Mouse (Mus musculus): ENCODE results near the gene Fam184a. TPM values are rescaled to one million over a fixed set of nuclear protein-coding genes. Genes with fewer than 3 reads are reported as not detected.
"Not testable (repeated sequence)": the region's sequence is repeated elsewhere in the genome, so short reads cannot be mapped to it uniquely, and the experiment has no call there.

Fam184a gene
- total RNA-seq, 2 experiments from 2014 or later: 23.7 to 30.3 TPM

DNA sequence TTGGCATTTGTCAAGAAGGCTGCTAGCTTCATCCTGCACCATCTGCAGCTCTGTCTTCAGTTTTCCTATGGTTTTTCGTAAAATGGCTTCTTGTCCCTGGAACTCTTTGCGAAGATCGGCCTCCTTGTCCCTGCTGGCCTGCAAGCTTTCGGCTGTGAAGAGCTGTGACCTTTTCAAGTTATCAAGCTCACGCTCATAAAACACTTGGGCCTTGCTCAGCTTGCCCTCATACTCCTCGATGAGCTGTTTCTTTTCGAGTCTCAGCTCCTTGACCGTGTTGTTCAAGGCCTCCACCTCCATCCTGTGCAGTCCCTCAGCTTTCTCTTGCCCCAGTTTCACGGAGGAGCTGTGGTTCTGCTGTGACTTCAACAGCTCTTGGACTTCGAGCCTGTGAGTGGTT, 52.4 kb downstream of the Fam184a start:
- intact Hi-C loops (cut with DNase I): no loop called here
- DNase-seq (ENCODE audit: low spot score in 2 of 2): no peak

DNA sequence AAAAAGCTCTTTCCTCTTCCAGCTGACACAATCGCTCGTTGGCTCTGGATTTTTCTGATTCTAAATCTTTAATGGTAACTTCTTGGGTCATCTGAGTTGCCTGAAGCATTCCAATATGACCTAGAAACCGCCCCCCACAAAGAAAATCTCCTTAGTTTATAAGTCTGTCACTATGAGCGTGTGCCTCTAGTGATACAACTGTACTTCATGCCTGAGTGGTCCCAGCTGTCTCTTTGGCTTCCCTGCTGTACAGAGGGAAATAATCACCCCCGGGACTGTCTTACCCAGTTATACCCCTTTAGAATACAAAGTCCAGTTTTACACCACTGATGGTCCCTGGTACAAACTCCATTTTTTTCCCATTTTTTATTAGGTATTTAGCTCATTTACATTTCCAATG, 56.2 kb downstream of the Fam184a start:
- DNase-seq (ENCODE audit: low spot score in 2 of 2): no peak
- intact Hi-C loops (cut with DNase I): no loop called here

DNA sequence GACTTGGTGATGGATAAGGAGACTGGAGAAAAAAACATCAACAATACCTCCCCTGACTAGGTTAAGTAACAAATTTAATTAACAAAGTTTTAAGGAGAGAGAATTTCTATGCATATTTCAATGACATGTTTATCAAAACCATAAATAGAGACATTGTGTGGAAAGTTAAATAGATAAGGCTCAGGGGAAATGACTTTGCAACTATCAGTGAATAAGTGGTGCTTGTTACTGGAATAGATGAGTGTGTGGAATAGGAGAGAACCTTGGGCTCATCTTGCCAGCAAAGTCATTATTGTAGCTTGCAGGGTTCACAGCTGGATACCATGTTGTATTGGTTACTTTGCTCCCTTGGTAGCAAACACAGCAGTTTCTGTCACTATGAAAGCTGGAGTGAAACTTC, 59.7 kb downstream of the Fam184a start:
- intact Hi-C loops (cut with DNase I): no loop called here

DNA sequence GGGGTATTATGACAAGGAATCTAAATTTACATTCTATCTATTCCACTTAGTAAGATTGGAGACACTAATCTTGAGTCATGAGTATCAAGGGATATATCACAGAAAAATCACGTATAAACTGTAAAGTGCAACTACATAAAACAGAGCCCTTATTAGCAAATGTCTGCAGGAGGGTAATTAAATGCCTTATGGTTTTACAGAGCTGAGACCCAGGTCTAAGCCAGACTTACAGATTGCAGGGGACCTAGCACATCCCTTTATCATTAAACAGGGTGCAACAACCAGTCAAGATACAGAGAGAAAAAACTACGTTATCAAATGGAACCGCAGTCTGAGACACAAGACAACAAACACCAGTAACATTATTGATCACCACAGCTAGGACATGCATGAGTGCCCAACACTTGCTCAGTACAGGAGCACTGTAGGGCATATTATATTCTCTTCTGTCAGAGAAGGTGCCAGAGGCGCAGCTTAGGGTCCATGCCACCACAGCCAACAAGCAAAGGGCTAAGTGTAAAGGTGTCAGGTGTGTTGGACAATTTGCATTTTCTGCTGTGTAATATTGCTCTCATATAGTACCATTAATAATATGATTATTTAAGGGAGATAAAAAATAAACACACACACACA, 61.9 kb downstream of the Fam184a start:
- no peak for DNase-seq (ENCODE audit: low spot score in 2 of 2)
- intact Hi-C loops (cut with DNase I): no loop called here

More for the DNA sequence above, 59.7 kb downstream of the Fam184a start:
- DNase-seq (ENCODE audit: low spot score in 2 of 2): no peak

DNA sequence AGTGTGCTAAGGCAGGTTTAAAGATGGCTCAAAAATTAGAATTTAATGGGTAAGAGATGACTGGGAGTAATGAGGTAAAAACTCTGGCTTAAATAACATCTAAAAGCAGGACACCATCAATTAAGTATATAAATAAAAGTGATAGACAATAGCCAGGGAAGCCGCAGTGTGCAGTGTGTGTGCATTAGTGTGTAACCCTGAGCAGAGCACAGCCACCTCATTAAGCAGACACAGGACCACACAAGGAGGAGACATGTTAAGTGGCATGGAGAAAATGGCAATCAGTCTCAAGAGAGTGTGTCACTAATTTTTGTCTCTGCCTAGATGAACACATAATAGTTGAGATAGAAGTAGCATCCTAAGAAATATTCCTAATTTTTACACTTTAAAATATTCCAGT, 62.4 kb downstream of the Fam184a start:
- intact Hi-C loops (cut with DNase I): no loop called here
- no peak for DNase-seq (ENCODE audit: low spot score in 2 of 2)

DNA sequence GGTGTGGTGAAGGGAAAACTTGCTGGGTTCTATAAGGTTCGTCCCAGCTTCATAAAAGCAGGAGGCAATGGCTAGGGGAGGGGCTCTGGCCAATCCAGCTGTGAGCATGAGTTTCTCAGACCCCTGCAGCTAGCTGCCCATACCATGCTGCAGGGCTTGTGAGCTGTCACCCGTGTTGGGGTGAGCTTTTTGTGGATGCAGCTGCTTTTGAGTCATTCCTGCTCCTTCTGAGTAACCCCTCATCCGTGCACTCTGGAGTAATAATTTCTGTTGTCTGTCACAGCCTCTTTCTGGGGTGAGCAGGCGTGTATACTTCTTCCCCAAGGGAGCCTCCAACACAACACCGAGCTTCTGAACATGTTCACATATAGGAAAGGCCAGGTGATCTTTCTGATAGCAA, 63.0 kb downstream of the Fam184a start:
- intact Hi-C loops (cut with DNase I): no loop called here
- DNase-seq (ENCODE audit: low spot score in 2 of 2): no peak

DNA sequence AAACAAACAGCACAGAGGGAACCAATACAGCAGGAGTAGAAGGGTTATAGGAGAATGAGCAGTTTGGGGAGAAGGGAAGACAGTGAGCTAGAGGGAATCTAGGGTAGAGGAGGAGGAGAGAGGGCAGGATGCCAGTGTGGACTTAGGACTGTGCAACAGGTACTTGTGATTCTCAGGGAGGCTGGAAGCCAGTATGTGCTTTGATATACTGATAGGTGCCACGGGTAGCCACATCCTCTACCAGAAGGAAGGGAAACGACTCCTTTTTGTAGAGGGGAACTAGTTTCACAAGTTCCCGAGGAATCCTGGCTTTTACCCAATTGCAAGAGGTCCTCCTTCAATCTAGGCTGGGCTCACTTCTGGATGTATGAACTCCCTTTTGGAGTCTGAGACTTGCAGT, 65.1 kb downstream of the Fam184a start:
- DNase-seq (ENCODE audit: low spot score in 2 of 2): no peak
- intact Hi-C loops (cut with DNase I): no loop called here

DNA sequence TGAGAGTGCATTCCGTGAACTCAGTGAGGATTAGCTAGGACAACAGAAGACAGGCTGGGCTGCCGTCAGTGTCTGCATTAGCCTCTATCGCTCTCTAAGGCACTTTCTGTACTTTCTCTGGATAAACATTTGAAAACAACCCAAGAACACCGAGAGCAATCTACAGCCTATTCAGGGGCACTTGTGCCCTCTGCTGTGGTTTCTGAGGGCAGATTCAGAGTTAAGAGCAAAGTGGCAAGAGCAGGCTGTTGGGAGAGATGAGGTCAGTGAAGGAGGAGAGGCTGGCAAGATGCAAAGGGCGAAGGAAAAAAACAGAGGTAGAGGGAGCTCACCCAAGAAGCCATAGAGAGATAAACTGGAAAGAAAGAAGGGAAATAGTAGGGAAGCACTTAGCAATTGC, 67.7 kb downstream of the Fam184a start:
- no peak for DNase-seq (ENCODE audit: low spot score in 2 of 2)
- intact Hi-C loops (cut with DNase I): no loop called here

DNA sequence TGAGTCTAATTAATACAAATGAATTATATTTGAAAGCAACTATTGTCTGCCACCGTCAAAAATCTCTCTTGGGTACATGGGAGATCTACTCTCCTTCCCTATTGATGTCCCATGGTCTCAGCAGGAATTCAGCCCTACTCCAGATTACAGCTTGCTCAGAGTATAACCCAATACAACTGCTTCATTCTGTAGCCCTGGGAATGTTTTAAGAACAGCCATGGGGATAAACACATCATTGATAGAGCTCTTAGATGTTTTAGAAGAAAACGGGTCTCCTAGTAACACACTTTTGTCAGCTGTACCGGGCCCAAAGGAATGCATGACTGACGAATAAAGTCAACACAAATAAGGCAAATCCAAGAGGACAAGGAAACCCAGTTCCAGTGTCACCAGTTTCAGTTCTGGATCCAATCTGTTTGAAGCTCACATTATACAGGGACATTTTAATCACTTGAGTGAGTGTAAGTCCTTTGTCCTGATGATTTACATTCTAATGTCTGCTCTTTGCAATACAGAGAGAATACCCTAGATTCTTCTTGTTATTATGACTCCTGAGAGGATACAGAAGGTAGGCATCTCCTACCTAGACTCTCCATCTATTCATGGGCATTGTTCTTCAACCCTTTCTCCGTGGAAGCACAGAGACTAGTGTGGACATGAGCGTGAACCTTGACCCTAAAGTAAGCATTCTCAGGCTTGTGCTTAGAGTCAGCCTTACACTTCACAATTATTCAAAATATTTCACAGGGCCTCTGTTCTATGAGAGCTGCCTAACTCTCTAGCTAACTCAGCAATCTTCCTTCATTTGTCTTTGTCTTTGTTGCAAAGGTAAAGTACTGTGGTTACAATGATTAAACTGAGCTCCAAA, 71.0 kb downstream of the Fam184a start:
- no peak for DNase-seq (ENCODE audit: low spot score in 2 of 2)
- intact Hi-C loops (cut with DNase I): no loop called here

DNA sequence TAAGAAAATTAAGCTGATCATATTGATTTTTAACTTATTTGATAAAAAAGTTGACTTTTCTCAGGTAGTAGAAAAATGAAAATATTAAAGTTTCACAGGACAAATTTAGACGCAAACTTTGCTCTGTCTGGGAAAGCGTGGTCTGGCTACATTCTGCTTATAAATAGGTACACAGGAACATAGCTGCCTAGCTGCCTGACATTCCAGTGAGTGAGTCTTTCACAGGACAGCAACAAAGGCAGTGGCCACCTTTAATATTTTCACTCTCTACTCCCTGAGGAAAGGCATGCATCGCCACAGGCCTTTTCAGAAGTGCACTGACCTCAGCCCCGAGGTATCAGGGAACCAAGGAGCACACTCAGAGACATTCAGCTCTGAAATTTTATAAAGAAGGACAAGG, 89.1 kb downstream of the Fam184a start:
- no peak for DNase-seq (ENCODE audit: low spot score in 2 of 2)
- intact Hi-C loops (cut with DNase I): no loop called here

DNA sequence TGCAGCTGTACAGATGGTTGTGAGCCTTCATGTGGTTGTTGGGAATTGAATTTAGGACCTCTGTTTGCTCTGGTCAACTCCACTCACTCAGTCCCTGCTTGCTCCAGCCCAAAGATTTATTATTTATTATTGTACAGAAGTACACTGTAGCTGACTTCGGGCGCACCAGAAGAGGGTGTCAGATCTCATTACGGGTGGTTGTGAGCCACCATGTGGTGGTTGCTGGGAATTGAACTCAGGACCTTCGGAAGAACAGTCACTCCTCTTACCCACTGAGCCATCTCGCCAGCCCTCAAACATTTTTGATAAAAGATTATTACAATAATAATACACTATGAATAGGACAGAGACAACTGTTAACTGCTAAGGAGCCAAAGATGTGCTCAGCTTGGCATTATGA, 96.7 kb downstream of the Fam184a start:
- intact Hi-C loops (cut with DNase I); DNase-seq (ENCODE audit: low spot score in 2 of 2): not testable (repeated sequence)

DNA sequence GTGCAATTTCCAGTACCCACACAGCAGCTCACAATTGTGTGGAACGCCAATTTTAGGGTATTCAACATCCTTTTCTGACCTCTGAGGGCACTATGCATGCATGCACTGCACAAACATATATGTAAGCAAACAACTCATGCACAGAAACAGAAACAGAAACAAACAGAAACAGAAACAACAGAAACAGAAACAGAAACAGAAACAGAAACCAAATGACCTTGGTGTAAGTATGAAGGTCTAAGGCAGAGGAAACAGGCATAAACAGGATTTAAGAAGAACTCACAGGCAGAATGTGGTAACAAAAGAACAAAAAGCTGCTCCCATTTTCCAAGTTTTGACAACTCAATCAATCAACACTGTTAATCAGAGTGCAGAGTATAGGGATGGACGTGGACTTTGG, 100.2 kb downstream of the Fam184a start:
- no peak for DNase-seq (ENCODE audit: low spot score in 2 of 2)
- intact Hi-C loops (cut with DNase I): no loop called here

DNA sequence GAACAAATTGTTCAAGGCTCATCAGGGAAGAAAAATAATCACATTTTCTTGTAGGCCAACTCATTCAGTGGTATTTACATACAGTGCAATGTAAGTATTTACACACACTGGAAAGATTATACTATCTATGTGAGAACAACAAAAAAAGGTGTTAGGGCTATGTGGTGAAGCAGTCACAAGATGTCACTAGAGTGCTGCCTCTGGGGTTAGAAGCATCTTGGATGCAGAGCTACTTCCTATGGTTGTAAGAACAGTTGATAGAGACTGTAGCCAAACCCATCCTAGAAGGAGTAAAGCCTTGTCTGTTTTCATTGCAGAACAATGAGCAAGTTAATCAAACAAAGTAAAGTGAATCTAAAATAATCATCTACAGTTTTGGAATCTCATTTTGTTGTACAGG, 109.4 kb downstream of the Fam184a start:
- intact Hi-C loops (cut with DNase I): loop anchor here (1.0 kb wide), 1 partner anchor 155 kb away; no protein-coding TSS in a partner anchor
- DNase-seq (ENCODE audit: low spot score in 2 of 2): peak; percentile 36 to 67

DNA sequence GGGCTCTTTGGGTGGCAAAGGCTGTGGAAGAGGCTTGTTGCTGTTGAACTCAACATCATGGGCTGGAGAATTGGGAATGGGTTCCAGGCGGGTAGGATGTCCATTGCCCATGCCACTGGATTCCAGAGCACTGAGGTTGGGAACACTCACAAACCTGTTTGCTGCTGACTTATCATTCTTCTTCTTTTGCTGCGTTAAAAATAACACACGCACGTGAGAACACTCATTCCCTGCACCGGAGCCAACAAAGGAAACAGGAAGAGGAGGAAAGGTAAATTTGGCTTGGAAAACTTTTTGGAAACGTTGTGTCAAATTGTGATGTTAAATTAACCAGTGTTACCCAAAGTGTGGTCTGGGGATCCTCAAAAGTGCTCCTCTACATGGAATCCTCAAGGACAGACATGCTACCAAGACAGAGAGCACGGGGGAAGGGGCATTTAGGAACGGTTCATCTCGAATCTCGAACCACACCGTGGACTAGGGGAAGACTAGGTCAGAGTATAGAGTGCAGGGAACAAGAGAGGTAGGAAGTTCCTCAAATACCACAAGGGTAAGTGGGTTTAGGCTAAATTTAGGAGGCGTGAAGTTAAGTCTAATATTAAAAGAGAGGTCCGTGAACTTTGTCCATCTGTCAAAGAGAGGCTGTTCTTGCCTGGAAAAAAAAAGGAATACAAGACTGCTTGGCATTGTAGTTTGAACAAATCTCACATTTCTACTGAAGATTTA, 115.5 kb downstream of the Fam184a start:
- intact Hi-C loops (cut with DNase I): no loop called here

DNA sequence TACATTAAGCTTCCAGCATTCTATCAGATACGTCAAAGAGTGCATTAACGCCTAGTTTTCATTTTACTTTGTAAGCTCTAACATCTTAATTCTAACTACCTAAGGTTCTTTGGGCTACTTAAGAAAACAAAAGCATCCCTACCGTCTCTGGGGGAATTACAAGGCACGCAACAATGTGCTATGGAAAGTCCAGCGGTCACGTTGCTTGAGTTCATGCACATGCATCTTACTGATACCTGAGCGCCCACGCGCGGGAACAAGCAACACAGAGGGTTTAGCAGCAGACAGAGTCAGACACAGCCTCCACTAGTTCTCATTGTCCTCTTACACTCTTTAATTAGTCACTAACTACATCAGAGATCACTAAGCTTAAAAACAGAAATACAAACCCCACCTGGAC, 116.8 kb downstream of the Fam184a start:
- intact Hi-C loops (cut with DNase I): loop anchor here (5.0 kb wide), 1 partner anchor 118 kb away; the partner anchor contains the start of gene Fam184a

More for the DNA sequence above, 115.5 kb downstream of the Fam184a start:
- DNase-seq (ENCODE audit: low spot score in 2 of 2): no peak

DNA sequence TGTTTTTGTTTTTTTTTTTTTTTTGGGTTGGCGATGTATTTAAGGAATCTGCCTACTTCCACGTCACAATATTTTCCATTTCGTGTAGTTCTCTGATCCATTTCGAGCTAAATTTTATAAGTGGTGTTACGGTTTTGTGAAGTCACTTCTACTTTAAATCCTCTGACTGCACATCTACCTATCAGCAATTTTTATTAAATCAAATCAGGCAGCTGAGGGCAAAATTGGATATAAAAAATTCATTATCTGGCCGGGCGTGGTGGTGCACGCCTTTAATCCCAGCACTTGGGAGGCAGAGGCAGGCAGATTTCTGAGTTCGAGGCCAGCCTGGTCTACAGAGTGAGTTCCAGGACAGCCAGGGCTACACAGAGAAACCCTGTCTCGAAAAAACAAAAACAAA, 120.6 kb downstream of the Fam184a start, which contains the start of gene Mcm9:
Gene Mcm9 (minus strand): TSS at position 101 of the 400 bp plus-strand sequence.
- not testable (repeated sequence) for DNase-seq (ENCODE audit: low spot score in 2 of 2)
- intact Hi-C loops (cut with DNase I): loop anchor here (5.0 kb wide), 1 partner anchor 122 kb away; the partner anchor contains the start of gene Fam184a

More for the DNA sequence above, 116.8 kb downstream of the Fam184a start:
- no peak for DNase-seq (ENCODE audit: low spot score in 2 of 2)

DNA sequence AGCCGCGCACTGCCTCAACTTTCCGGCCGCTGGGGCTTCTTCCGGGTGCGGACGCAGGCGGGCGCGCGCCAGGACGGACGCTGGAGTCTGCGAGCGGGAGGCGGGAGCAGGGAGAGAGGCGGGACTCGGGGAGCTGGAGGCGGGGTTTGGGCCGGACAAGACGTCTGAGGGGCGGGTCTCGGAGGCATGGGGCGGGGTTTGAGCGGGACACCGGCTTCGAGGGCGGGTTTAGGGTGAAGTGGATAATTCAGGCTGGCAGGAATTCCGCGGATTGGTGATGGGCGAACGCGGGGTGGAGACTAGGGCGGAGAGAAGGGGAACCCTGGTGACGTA, 121.0 kb downstream of the Fam184a start:
- DNase-seq (ENCODE audit: low spot score in 2 of 2): peak; percentile 89 to 99
- intact Hi-C loops (cut with DNase I): loop anchor here (1.0 to 5.0 kb wide), 2 partner anchors 34 to 122 kb away; partner anchors contain the start of genes Asf1a and Fam184a

DNA sequence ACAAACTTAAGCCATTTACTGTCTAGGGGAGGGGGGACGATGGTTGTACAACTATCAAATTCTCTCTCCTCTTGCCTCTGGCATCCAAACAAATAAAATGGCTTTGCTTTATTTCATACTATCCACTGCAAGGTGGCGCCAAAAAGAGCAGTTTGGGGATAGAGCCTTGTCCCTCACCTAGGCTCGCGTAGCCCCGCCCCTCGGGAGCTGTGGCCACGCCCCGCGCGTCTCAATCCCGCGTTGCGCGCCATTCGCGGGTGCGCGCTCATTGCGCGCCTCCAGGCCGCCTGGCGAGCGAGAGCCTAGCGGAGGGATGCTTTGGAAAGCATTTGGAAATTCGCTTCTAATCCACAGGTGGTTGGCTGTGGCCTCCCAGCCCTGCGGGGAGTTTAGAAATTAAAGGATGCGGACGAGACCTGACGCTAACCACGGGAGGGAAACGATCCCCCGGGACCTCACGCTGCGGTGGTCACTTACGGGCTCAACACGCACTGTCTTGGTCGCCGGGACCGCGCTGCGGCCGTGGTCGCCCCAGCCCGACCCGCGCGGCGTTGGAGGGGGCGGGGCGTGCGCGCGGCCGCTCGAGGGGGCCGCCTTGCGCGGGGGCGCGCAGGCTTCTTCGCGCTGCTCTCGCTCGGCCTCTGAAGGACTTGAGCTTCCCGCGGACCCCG, 121.5 kb downstream of the Fam184a start:
- peak; percentile 89 to 91 for DNase-seq (ENCODE audit: low spot score in 2 of 2)
- intact Hi-C loops (cut with DNase I): loop anchor here (1.0 kb wide), 1 partner anchor 33 kb away; the partner anchor contains the start of gene Asf1a

DNA sequence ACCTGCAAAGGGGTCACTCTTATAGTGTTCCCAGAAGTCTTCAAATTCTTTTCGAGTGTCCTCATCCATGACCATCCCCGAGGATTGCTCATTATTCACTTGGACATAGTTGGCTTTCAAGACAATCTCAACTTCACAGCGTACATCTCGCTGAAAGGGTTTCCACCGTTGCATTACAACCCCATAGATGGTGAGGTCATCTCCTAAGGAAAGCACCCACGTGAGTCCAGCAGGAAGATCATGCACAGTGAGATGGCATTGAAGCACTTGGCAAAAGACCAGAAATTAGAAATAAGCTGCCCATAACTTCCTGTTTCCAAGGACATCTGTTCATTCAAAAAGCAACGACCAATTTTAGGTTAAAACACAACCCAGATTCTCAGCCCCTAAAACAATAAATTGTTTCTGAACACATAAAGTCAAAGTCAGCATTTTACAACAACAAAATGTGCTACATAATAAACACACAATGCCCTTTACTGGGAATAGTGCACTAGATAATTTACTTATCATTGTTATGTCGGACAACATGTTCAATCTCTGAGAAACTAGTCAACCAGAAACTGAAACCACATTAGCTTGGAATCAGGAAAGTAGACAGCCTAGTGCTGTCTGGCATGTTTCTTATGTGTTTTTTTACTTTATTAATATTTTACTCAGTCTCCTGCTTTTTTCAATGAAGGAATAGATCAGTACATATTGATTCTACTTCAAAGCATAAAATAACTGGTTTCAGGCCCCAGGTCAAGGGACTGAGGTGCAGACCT, 134.9 kb downstream of the Fam184a start:
- intact Hi-C loops (cut with DNase I): no loop called here
- DNase-seq (ENCODE audit: low spot score in 2 of 2): no peak
